Mouse (Mus musculus): ENCODE results near the gene Rrp1. TPM values are rescaled to one million over a fixed set of nuclear protein-coding genes. Genes with fewer than 3 reads are reported as not detected.

Rrp1 gene
- total and polyA plus RNA-seq, 2 experiments from 2014 or later = 86.6 to 177 TPM

DNA sequence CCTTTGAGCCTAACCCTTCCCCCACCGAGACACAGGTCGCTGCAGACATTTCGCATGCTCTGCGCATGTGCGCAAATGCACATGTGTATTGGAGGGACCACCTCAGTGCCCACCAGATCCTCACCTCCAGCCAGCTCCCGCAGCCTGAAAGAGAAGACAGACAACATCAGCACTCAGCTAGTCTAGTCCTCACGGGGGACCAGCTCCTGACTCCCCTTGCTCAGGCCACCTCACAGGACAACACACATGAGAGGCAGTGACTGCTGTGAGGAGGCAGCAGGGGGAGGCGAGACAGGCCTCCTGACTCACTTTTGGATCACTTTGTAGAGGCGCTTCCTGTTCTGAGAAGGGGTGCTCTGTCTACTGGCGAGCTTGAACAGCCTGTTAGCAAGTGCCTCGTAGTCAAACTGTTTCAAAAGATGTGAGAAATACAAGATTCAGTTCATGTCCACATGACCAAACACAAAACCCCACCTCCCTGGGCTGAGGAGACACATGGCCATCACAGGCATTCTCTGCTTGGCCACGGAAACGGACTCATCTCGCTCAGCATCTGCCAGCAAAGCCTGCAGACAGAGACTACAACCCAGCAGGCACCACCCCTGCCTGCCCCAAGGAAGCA lies 10.4 kb downstream of the Rrp1 start:
- WGBS = 92% methylated on average over 14 of the region's 14 CpGs
- ATAC-seq (ENCODE audit: insufficient read depth, low read depth) (no peak), DNase-seq (ENCODE audit: low spot score) (no peak)
- no peak overlapping the region for H3K27ac ChIP-seq (ENCODE audit: low read depth)
- no peaks in the 10 kb centered on the region for H3K27me3 ChIP-seq (ENCODE audit: control insufficient read depth, insufficient read depth, low read length)
- H3K36me3 ChIP-seq (replicated peaks; ENCODE audit: control insufficient read depth, insufficient read depth, low read length) = peaks cover 71% of the 10 kb centered on the region
- H3K9ac ChIP-seq (replicated peaks; ENCODE audit: low read depth, low read length) = no peak overlapping the region
- TF ChIP-seq CTCF (IDR thresholded peaks at IDR 0.05; ENCODE audit: low read depth) (no peak), EP300 (IDR thresholded peaks at IDR 0.05; ENCODE audit: low read depth) (no peak)
- H3K4me2 ChIP-seq (ENCODE audit: low read depth, low read length) = no peak overlapping the region
- H3K9me3 ChIP-seq (replicated peaks; ENCODE audit: control insufficient read depth, low read length) = no peaks in the 10 kb centered on the region
- no peak overlapping the region for H3K4me3 ChIP-seq (ENCODE audit: low read depth, low read length)
- peaks cover 10% of the 10 kb centered on the region; the same call in 1 of the 2 replicates for H3K4me1 ChIP-seq (ENCODE audit: control insufficient read depth, insufficient read depth)

DNA sequence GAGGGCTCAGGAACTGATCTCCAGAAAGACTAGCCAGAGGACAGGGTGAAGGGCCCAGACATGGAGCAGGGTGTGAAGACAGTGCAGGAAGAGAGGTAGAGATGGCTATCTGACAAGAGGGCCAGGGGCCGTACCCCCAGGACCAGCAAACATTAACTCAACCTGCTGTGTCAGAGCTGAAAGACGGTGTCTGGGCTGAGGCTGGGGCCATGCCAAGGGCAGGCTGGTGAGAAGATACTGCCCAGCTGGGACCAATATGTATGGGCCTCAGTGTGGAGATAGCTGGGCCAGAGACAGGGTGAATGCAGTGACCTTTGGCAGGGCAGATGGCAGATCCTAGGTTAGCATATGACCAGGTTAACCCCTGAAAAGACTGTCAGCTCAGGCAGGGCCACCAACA lies 11.7 kb downstream of the Rrp1 start:
- H3K36me3 ChIP-seq (replicated peaks; ENCODE audit: control insufficient read depth, insufficient read depth, low read length) = peaks cover 58% of the 10 kb centered on the region
- TF ChIP-seq EP300 (IDR thresholded peaks at IDR 0.05; ENCODE audit: low read depth) (no peak), CTCF (IDR thresholded peaks at IDR 0.05; ENCODE audit: low read depth) (no peak)
- 83% methylated on average over 2 of the region's 2 CpGs for WGBS

DNA sequence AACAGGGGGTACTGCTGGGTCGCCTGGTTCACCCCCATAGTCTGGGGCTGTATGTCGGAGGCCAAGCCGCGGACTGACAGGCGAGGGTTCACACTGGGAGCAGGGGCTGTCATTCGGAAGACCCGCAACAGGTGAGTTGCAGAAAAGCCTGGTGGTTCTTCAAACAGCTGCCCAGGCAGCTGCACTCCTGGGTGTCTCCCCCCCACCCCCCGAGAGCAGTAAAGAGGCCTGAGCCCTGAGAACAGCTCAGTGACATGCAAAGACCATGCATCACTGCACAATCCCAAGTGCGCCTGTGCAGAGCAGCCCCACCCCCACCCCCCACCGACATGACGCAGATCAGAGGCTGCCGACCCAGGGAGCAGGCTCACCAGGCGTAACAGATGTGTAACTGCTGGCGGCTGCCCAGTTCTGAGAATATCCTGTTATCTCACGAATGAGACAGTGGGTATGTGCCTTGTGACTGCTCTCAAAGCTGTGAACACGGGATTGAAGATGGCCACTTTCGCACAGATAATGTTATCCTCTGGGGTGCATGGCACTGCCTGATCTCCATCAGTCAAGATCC lies 13.7 kb downstream of the Rrp1 start:
- Histone ChIP-seq H3K9ac (replicated peaks; ENCODE audit: low read depth, low read length) (no peak overlapping the region), H3K4me1 (ENCODE audit: control insufficient read depth, insufficient read depth) (peaks cover 10% of the 10 kb centered on the region; the same call in 1 of the 2 replicates), H3K9me3 (replicated peaks; ENCODE audit: control insufficient read depth, low read length) (no peaks in the 10 kb centered on the region), H3K4me2 (ENCODE audit: low read depth, low read length) (0 out of 2 replicates have a peak overlapping the region, but pooled peaks have one; percentile 7), H3K4me3 (ENCODE audit: low read depth, low read length) (no peak overlapping the region), H3K27me3 (ENCODE audit: control insufficient read depth, insufficient read depth, low read length) (no peaks in the 10 kb centered on the region), H3K36me3 (replicated peaks; ENCODE audit: control insufficient read depth, insufficient read depth, low read length) (peaks cover 40% of the 10 kb centered on the region), H3K27ac (ENCODE audit: low read depth) (peak overlapping the region; percentile 69)
- ATAC-seq (ENCODE audit: insufficient read depth, low read depth) (peak; percentile 82), DNase-seq (ENCODE audit: low spot score) (peak; percentile 65)
- TF ChIP-seq EP300 (IDR thresholded peaks at IDR 0.05; ENCODE audit: low read depth) (0 out of 2 replicates have a peak, but pooled peaks have one; percentile 56), CTCF (IDR thresholded peaks at IDR 0.05; ENCODE audit: low read depth) (no peak)
- 27% methylated on average over 17 of the region's 17 CpGs for WGBS

More for the DNA sequence above, 11.7 kb downstream of the Rrp1 start:
- Histone ChIP-seq H3K4me3 (ENCODE audit: low read depth, low read length) (no peak overlapping the region), H3K4me2 (ENCODE audit: low read depth, low read length) (no peak overlapping the region), H3K9ac (replicated peaks; ENCODE audit: low read depth, low read length) (no peak overlapping the region), H3K27me3 (ENCODE audit: control insufficient read depth, insufficient read depth, low read length) (no peaks in the 10 kb centered on the region), H3K27ac (ENCODE audit: low read depth) (no peak overlapping the region), H3K4me1 (ENCODE audit: control insufficient read depth, insufficient read depth) (peaks cover 10% of the 10 kb centered on the region; the same call in 1 of the 2 replicates), H3K9me3 (replicated peaks; ENCODE audit: control insufficient read depth, low read length) (no peaks in the 10 kb centered on the region)
- ATAC-seq (ENCODE audit: insufficient read depth, low read depth) = no peak
- DNase-seq (ENCODE audit: low spot score) = no peak

DNA sequence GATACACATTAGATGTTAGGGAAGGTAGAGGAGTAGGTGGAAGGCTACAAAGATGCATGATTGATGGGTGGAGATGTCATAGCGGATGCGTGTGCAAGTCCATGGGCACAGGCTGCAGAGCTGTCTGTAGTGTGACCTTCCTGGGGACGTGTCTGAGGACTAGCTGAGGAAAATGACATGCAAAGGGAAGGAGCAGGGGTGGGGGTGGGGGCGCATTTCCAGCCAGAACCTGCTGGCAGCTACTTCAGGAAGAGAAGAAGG lies 16.3 kb downstream of the Rrp1 start:
- TF ChIP-seq CTCF (IDR thresholded peaks at IDR 0.05; ENCODE audit: low read depth) = no peak
- TF ChIP-seq EP300 (IDR thresholded peaks at IDR 0.05; ENCODE audit: low read depth) = no peak
- H3K27ac ChIP-seq (ENCODE audit: low read depth) = no peak overlapping the region
- H3K9ac ChIP-seq (replicated peaks; ENCODE audit: low read depth, low read length) = no peak overlapping the region
- 60% methylated on average over 4 of the region's 4 CpGs for WGBS
- peaks cover 10% of the 10 kb centered on the region; the same call in 1 of the 2 replicates for H3K4me1 ChIP-seq (ENCODE audit: control insufficient read depth, insufficient read depth)
- peaks cover 8% of the 10 kb centered on the region for H3K27me3 ChIP-seq (ENCODE audit: control insufficient read depth, insufficient read depth, low read length)
- H3K4me2 ChIP-seq (ENCODE audit: low read depth, low read length) = no peak overlapping the region
- DNase-seq (ENCODE audit: low spot score) (no peak), ATAC-seq (ENCODE audit: insufficient read depth, low read depth) (no peak)
- no peaks in the 10 kb centered on the region for H3K9me3 ChIP-seq (replicated peaks; ENCODE audit: control insufficient read depth, low read length)
- peaks cover 14% of the 10 kb centered on the region for H3K36me3 ChIP-seq (replicated peaks; ENCODE audit: control insufficient read depth, insufficient read depth, low read length)
- H3K4me3 ChIP-seq (ENCODE audit: low read depth, low read length) = no peak overlapping the region

DNA sequence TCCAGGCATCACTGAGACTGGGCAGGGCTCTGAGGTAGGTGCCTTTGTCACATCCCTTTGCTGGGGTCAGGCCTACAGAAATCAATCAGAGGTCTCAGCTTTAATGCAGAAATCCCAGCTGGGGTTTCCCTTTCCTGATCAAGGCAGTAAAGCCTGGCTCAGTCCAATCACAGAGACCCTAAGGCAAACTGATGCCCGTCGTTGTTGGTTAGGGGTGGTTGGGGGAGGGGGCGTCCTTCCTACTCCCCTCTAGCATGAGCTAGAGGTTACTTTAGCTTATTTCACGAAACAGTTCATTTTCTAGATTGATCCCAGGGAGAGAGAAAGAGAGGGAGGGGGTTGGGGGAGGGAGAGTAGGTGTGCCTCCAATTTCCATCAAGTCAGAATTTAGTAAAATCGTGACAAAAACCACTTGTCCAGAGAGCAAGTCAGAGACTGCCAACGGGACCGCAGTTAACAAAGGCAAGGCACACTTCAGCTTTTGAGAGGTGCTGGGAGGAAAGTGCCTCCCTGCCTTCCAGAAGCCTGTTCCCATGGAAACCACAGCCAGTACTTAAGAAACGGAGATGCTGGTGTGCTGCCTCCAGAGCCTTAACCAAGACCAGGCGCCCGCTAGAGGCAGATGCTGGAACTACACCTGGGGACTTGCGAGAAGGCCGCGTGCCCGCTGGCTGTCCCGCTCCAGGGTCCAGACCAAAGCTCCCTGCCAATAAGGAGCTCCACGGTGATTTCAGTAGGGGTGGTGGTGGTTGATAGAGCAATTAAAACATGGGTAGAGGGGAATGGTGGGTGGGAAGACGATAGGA lies 16.8 kb downstream of the Rrp1 start:
- 0 out of 2 replicates have a peak, but pooled peaks have one; percentile 37 for ATAC-seq (ENCODE audit: insufficient read depth, low read depth)
- TF ChIP-seq EP300 (IDR thresholded peaks at IDR 0.05; ENCODE audit: low read depth) (no peak), CTCF (IDR thresholded peaks at IDR 0.05; ENCODE audit: low read depth) (peak; percentile 77)
- no peak overlapping the region for H3K4me3 ChIP-seq (ENCODE audit: low read depth, low read length)
- WGBS = 10% methylated on average over 17 of the region's 17 CpGs
- peak; percentile 86 for DNase-seq (ENCODE audit: low spot score)
- no peak overlapping the region for H3K27ac ChIP-seq (ENCODE audit: low read depth)
- no peak overlapping the region for H3K4me2 ChIP-seq (ENCODE audit: low read depth, low read length)
- H3K9ac ChIP-seq (replicated peaks; ENCODE audit: low read depth, low read length) = no peak overlapping the region
- peaks cover 13% of the 10 kb centered on the region for H3K27me3 ChIP-seq (ENCODE audit: control insufficient read depth, insufficient read depth, low read length)
- peaks cover 9% of the 10 kb centered on the region for H3K36me3 ChIP-seq (replicated peaks; ENCODE audit: control insufficient read depth, insufficient read depth, low read length)
- peaks cover 10% of the 10 kb centered on the region; the same call in 1 of the 2 replicates for H3K4me1 ChIP-seq (ENCODE audit: control insufficient read depth, insufficient read depth)
- no peaks in the 10 kb centered on the region for H3K9me3 ChIP-seq (replicated peaks; ENCODE audit: control insufficient read depth, low read length)
